Mouse (Mus musculus): ENCODE data around the gene Mdm2.

Mdm2 gene

GRCm38 (mm10) chr10:117684298-117685170 is 26.0 kb downstream of the Mdm2 start:
- Histone ChIP-seq H3K27me3 (ENCODE audit: control insufficient read depth, insufficient read depth, low read length, poor library complexity, severe bottlenecking) (no peaks in the 10 kb centered on the region), H3K36me3 (ENCODE audit: control insufficient read depth, insufficient read depth, low read length, poor library complexity, severe bottlenecking) (peaks cover 29% of the 10 kb centered on the region)
- no peak for DNase-seq (ENCODE audit: low read depth, low spot score)

- Histone ChIP-seq H3K36me3 (ENCODE audit: control insufficient read depth, insufficient read depth, low read length, poor library complexity, severe bottlenecking) (peaks cover 27% of the 10 kb centered on the region), H3K27me3 (ENCODE audit: control insufficient read depth, insufficient read depth, low read length, poor library complexity, severe bottlenecking) (no peaks in the 10 kb centered on the region)
Observed at GRCm38 (mm10) chr10:117683734-117684037, 26.9 kb downstream of the Mdm2 start.

GRCm38 (mm10) chr10:117682858-117683733 is 27.5 kb downstream of the Mdm2 start:
- peaks cover 30% of the 10 kb centered on the region for H3K36me3 ChIP-seq (ENCODE audit: control insufficient read depth, insufficient read depth, low read length, poor library complexity, severe bottlenecking)
- H3K27me3 ChIP-seq (ENCODE audit: control insufficient read depth, insufficient read depth, low read length, poor library complexity, severe bottlenecking), result no peaks in the 10 kb centered on the region
- DNase-seq (ENCODE audit: low read depth, low spot score), result no peak

More at GRCm38 (mm10) chr10:117683734-117684037, 26.9 kb downstream of the Mdm2 start:
- DNase-seq (ENCODE audit: low read depth, low spot score), result no peak

- no peaks in the 10 kb centered on the region for H3K27me3 ChIP-seq (ENCODE audit: control insufficient read depth, insufficient read depth, low read length, poor library complexity, severe bottlenecking)
- peak; percentile 66 for DNase-seq (ENCODE audit: low read depth, low spot score)
- peaks cover 32% of the 10 kb centered on the region for H3K36me3 ChIP-seq (ENCODE audit: control insufficient read depth, insufficient read depth, low read length, poor library complexity, severe bottlenecking)
Observed at GRCm38 (mm10) chr10:117681999-117682857, 28.3 kb downstream of the Mdm2 start.

- no peak for DNase-seq (ENCODE audit: low read depth, low spot score)
- Histone ChIP-seq H3K36me3 (ENCODE audit: control insufficient read depth, insufficient read depth, low read length, poor library complexity, severe bottlenecking) (peaks cover 32% of the 10 kb centered on the region), H3K27me3 (ENCODE audit: control insufficient read depth, insufficient read depth, low read length, poor library complexity, severe bottlenecking) (no peaks in the 10 kb centered on the region)
Observed at GRCm38 (mm10) chr10:117681543-117681942, 29.0 kb downstream of the Mdm2 start.

- no peak for DNase-seq (ENCODE audit: low read depth, low spot score)
- no peaks in the 10 kb centered on the region for H3K27me3 ChIP-seq (ENCODE audit: control insufficient read depth, insufficient read depth, low read length, poor library complexity, severe bottlenecking)
- H3K36me3 ChIP-seq (ENCODE audit: control insufficient read depth, insufficient read depth, low read length, poor library complexity, severe bottlenecking), result peaks cover 31% of the 10 kb centered on the region
Observed at GRCm38 (mm10) chr10:117680868-117681513, 29.6 kb downstream of the Mdm2 start.

- Histone ChIP-seq H3K36me3 (ENCODE audit: control insufficient read depth, insufficient read depth, low read length, poor library complexity, severe bottlenecking) (peaks cover 28% of the 10 kb centered on the region), H3K27me3 (ENCODE audit: control insufficient read depth, insufficient read depth, low read length, poor library complexity, severe bottlenecking) (no peaks in the 10 kb centered on the region)
- DNase-seq (ENCODE audit: low read depth, low spot score), result no peak
Observed at GRCm38 (mm10) chr10:117679963-117680473, 30.5 kb downstream of the Mdm2 start.

GRCm38 (mm10) chr10:117679029-117679686 is 31.4 kb downstream of the Mdm2 start:
- Histone ChIP-seq H3K36me3 (ENCODE audit: control insufficient read depth, insufficient read depth, low read length, poor library complexity, severe bottlenecking) (peaks cover 23% of the 10 kb centered on the region), H3K27me3 (ENCODE audit: control insufficient read depth, insufficient read depth, low read length, poor library complexity, severe bottlenecking) (no peaks in the 10 kb centered on the region)
- no peak for DNase-seq (ENCODE audit: low read depth, low spot score)

- no peak for DNase-seq (ENCODE audit: low read depth, low spot score)
- peaks cover 20% of the 10 kb centered on the region for H3K36me3 ChIP-seq (ENCODE audit: control insufficient read depth, insufficient read depth, low read length, poor library complexity, severe bottlenecking)
- no peaks in the 10 kb centered on the region for H3K27me3 ChIP-seq (ENCODE audit: control insufficient read depth, insufficient read depth, low read length, poor library complexity, severe bottlenecking)
Observed at GRCm38 (mm10) chr10:117678357-117678756, 32.2 kb downstream of the Mdm2 start.

- no peak for DNase-seq (ENCODE audit: low read depth, low spot score)
- Histone ChIP-seq H3K36me3 (ENCODE audit: control insufficient read depth, insufficient read depth, low read length, poor library complexity, severe bottlenecking) (peaks cover 23% of the 10 kb centered on the region), H3K27me3 (ENCODE audit: control insufficient read depth, insufficient read depth, low read length, poor library complexity, severe bottlenecking) (no peaks in the 10 kb centered on the region)
Observed at GRCm38 (mm10) chr10:117677494-117678236, 32.9 kb downstream of the Mdm2 start.

- Histone ChIP-seq H3K36me3 (ENCODE audit: control insufficient read depth, insufficient read depth, low read length, poor library complexity, severe bottlenecking) (peaks cover 27% of the 10 kb centered on the region), H3K27me3 (ENCODE audit: control insufficient read depth, insufficient read depth, low read length, poor library complexity, severe bottlenecking) (no peaks in the 10 kb centered on the region)
- peak; percentile 76 for DNase-seq (ENCODE audit: low read depth, low spot score)
Observed at GRCm38 (mm10) chr10:117676644-117677313, 33.8 kb downstream of the Mdm2 start.

GRCm38 (mm10) chr10:117676036-117676643 is 34.4 kb downstream of the Mdm2 start:
- DNase-seq (ENCODE audit: low read depth, low spot score), result peak; percentile 31
- Histone ChIP-seq H3K36me3 (ENCODE audit: control insufficient read depth, insufficient read depth, low read length, poor library complexity, severe bottlenecking) (peaks cover 26% of the 10 kb centered on the region), H3K27me3 (ENCODE audit: control insufficient read depth, insufficient read depth, low read length, poor library complexity, severe bottlenecking) (no peaks in the 10 kb centered on the region)
